Mouse (Mus musculus): Measurements from ENCODE around the gene Gen1.

Gene Gen1

DNA sequence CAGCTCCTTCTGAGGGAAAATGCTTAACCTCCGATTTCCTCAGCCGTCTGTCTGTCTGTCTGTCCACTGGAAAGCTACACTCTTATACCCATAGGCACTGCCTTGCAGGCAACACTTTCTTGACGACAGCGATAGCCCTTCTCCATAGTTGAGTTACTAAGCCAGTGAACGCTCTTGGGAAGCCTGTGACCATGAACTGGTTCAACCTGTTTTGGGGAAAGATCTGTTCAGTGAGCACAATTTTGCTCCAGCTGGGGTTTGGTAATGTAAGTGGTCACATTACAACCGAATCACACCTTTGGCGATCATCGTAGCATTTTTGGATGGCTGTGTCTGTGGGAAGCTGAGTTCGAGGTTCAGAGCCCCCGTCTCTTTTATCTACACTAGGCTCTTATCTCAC is 42.5 kb downstream of the Gen1 start:
- no peak for DNase-seq (ENCODE audit: low read depth)

GRCm38 (mm10) chr12:11222566-11222965 is 43.0 kb downstream of the Gen1 start:
- DNase-seq (ENCODE audit: low read depth): no peak

- DNase-seq (ENCODE audit: low read depth): no peak
These were observed 43.9 kb downstream of the Gen1 start for GRCm38 (mm10) chr12:11221524-11222330.

GRCm38 (mm10) chr12:11217726-11218250 is 47.8 kb downstream of the Gen1 start:
- DNase-seq (ENCODE audit: low read depth): no peak

GRCm38 (mm10) chr12:11216454-11216853 is 49.1 kb downstream of the Gen1 start:
- DNase-seq (ENCODE audit: low read depth): no peak

- no peak for DNase-seq (ENCODE audit: low read depth)
These were observed 50.0 kb downstream of the Gen1 start for GRCm38 (mm10) chr12:11215555-11215954.

DNA sequence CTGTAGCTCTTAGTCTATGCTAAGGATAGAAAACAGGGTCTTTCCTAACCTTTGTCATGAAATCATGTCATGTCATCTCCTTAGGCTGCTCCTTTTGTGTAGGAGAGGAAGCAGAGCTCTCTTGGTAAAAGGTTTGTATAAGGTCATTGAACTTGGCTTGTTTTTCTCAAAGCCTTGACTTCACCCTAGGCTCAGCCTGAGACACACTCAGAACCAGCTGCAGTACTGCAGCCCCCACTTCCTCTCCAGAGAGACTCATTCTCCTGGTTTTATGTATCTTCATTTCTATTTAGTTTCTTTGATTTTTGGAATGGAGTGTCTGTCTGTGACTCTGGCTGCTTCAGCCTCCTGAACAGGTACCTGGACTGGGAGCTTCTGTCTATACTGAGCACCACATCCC is 50.8 kb downstream of the Gen1 start:
- no peak for DNase-seq (ENCODE audit: low read depth)

DNA sequence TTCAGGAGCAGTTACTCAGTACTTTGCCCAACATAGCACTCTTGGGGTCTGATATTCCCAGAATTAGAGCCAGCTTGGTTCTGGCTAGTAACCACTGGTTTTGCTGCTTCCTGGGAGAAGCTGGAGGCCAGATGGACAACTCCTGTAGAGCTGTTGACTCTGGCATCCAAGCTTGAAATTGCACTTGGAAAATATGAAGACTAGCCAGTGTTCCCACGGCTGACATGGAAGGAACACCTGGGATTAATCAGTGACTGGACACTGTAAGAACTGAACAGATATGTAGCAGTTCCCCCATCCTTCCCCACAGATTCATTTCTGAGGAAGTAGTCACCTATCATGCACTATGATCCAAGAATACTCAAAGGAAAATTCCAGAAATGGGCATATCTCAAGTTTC is 52.7 kb downstream of the Gen1 start:
- DNase-seq (ENCODE audit: low read depth): peak; percentile 35

GRCm38 (mm10) chr12:11210361-11210760 is 55.2 kb downstream of the Gen1 start:
- no peak for DNase-seq (ENCODE audit: low read depth)

DNA sequence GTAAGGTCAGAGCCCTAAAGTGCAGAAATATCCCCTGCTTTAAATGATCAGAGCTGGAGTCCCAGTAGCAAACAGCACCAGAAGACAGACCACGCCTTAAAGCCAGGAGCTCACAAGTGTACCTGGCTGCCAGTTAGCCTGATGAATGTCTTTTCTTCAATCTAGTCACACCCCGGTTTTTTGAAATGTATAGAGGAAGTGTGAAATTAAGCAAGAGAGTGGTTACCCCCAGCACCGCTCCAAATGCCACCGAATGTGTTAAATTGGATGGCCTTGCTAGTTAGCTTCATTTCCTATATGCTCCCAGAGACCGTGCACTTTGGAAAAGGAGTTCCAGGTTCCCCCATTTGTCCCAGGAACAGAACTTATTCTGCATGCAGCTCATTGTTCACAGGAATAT is 56.0 kb downstream of the Gen1 start:
- DNase-seq (ENCODE audit: low read depth): no peak

GRCm38 (mm10) chr12:11208872-11209271 is 56.7 kb downstream of the Gen1 start, which contains the start of gene Msgn1:
Gene Msgn1 (minus strand): TSS chr12:11208972.
- no peak for DNase-seq (ENCODE audit: low read depth)

GRCm38 (mm10) chr12:11206321-11206720 is 59.3 kb downstream of the Gen1 start:
- DNase-seq (ENCODE audit: low read depth): no peak

DNA sequence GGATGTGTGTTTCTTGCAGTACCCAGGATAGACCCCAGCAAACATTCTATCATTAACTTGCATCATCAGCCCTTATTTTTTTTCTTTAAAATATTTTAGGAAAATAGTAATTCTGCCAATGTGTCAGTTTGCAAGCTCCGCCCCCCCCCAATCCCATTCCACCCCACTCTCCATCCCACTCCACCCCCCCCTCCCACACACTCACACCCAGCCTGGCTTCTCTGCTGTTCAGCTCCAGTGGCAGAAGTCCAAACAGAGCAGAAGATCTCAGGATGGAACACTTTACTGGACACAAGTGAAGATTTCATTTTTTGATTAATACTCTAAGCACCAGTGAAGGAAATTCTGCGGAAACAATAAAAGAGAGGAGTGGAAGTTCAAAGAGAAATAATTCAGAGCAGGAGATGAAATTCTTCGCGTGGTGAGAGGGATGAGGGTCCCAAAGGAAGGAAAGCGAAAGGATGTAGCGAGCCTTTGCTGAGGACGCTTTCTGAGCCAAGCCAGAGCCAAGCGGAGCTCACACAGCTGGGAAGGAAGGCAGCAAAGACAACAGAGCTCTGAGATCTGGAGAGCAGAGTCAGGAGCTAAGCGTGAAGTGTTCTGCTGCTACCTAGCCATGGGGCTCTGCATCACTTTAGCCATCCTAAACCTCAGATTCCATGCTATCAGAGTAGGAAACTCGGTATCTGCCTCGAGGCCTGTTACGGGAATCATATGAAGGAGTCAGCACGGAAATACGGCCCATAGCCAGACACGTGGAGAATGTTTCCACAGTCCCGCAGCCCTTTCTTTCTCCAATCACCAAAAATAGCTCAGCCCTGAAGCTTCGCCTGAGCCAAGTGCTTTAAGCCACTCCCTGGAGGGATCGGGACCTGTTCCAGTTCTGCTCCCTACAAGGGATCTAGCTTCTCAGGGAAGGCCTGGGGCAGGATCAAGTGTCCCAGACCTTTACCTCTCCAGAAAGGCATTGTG is 61.6 kb downstream of the Gen1 start:
- DNase-seq (ENCODE audit: low read depth): peak; percentile 37

- DNase-seq (ENCODE audit: low read depth): no peak
These were observed 63.1 kb downstream of the Gen1 start for GRCm38 (mm10) chr12:11202476-11202875.

DNA sequence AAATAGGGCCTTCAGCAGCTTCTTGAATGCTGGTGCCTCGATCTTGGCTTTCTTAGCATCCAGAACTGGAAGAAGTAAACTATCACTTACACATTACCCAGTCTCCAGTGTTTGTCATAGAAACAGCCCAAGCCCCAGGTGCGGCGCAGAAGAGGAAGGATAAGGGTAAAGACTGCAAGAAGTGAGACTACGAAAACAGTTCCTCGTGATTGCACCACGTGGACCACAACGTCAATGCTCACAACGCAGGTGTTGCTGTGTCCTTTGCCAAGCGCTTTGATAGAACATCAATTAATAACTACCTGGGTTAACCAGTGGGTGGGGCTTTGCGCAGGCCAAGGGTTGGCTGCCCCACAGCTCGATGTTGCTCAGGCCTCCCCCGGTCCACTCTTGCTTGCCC is 64.9 kb downstream of the Gen1 start:
- DNase-seq (ENCODE audit: low read depth): no peak

- no peak for DNase-seq (ENCODE audit: low read depth)
These were observed 67.0 kb downstream of the Gen1 start for GRCm38 (mm10) chr12:11198551-11198950.

DNA sequence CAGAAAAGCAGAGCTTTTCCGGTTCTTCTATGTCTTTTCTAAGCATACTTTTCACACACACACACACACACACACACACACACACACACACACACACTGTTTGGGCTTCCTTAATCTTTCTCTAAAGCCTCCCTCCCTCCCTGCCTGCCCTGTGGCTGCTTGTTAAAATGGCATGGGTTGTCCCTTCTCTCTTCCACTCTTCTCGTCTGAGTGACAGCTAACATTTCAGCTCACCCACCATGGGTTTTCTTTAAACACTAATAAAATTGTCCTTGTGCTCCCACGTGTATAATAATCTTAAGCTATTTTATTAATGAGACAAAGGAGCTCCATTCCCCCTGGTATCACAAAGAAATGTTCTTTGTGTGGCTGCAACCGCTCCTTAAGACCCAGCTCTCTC is 67.6 kb downstream of the Gen1 start:
- DNase-seq (ENCODE audit: low read depth): no peak

GRCm38 (mm10) chr12:11196830-11197229 is 68.8 kb downstream of the Gen1 start:
- no peak for DNase-seq (ENCODE audit: low read depth)

DNA sequence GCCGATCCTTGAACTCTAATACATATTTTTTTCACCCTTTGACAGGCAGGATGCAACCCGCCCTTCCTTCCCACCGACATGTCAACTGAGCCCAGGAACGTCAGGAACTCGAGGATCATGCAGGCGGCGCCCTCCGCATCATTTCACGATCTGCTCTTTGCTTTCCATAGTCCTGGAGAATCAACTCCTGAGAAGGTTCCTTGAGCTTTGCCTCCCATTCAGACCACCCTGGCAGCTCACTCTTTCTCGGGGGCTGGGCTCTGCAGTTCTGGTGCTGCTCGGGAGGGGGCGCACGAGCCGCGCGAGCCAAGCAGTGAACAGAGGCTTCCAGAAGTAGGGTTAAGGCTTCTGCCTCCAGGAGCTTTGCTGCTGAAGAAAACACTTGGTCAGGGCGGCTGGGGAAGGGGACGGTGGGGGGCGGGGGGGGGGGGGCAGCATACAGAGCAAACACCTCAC is 69.4 kb downstream of the Gen1 start:
- peak; percentile 74 for DNase-seq (ENCODE audit: low read depth)

- DNase-seq (ENCODE audit: low read depth): peak; percentile 5
These were observed 70.6 kb downstream of the Gen1 start for GRCm38 (mm10) chr12:11195031-11195430.

Data from NIH3T3 (cell line).